Mouse (Mus musculus): ENCODE results near the gene Hdac9.

The Hdac9 gene

GRCm38 (mm10) chr12:34688941-34689340 is 228.0 kb downstream of the Hdac9 start:
- peak; percentile 14 for DNase-seq

GRCm38 (mm10) chr12:34683375-34683774 is 233.5 kb downstream of the Hdac9 start:
- peak; percentile 47 for DNase-seq

GRCm38 (mm10) chr12:34682657-34683056 is 234.2 kb downstream of the Hdac9 start:
- DNase-seq = no peak

GRCm38 (mm10) chr12:34680576-34680975 is 236.3 kb downstream of the Hdac9 start:
- DNase-seq = no peak

GRCm38 (mm10) chr12:34677110-34677509 is 239.8 kb downstream of the Hdac9 start:
- DNase-seq = no peak

- DNase-seq = no peak
Observed at GRCm38 (mm10) chr12:34674235-34674634, 242.7 kb downstream of the Hdac9 start.

- DNase-seq = no peak
Observed at GRCm38 (mm10) chr12:34673539-34673938, 243.4 kb downstream of the Hdac9 start.

GRCm38 (mm10) chr12:34664758-34665157 is 252.1 kb downstream of the Hdac9 start:
- peak; percentile 82 for DNase-seq

GRCm38 (mm10) chr12:34661378-34661777 is 255.5 kb downstream of the Hdac9 start:
- DNase-seq = peak; percentile 4

GRCm38 (mm10) chr12:34660027-34660426 is 256.9 kb downstream of the Hdac9 start:
- DNase-seq = no peak

GRCm38 (mm10) chr12:34658568-34658967 is 258.3 kb downstream of the Hdac9 start:
- no peak for DNase-seq

GRCm38 (mm10) chr12:34658119-34658518 is 258.8 kb downstream of the Hdac9 start:
- peak; percentile 11 for DNase-seq

GRCm38 (mm10) chr12:34653615-34654014 is 263.3 kb downstream of the Hdac9 start:
- DNase-seq = no peak

GRCm38 (mm10) chr12:34648753-34649152 is 268.1 kb downstream of the Hdac9 start:
- DNase-seq = no peak

GRCm38 (mm10) chr12:34641705-34642259 is 275.1 kb downstream of the Hdac9 start:
- no peak for DNase-seq

GRCm38 (mm10) chr12:34637238-34638124 is 279.4 kb downstream of the Hdac9 start:
- no peak for DNase-seq

- DNase-seq = no peak
Observed at GRCm38 (mm10) chr12:34619101-34619500, 297.8 kb downstream of the Hdac9 start.

- no peak for DNase-seq
Observed at GRCm38 (mm10) chr12:34618321-34618720, 298.6 kb downstream of the Hdac9 start.

- DNase-seq = no peak
Observed at GRCm38 (mm10) chr12:34617836-34618235, 299.1 kb downstream of the Hdac9 start.

- DNase-seq = no peak
Observed at GRCm38 (mm10) chr12:34614796-34615195, 302.1 kb downstream of the Hdac9 start.

GRCm38 (mm10) chr12:34612511-34612910 is 304.4 kb downstream of the Hdac9 start:
- no peak for DNase-seq

GRCm38 (mm10) chr12:34604521-34604920 is 312.4 kb downstream of the Hdac9 start:
- no peak for DNase-seq

GRCm38 (mm10) chr12:34594167-34594793 is 322.6 kb downstream of the Hdac9 start:
- no peak for DNase-seq

- no peak for DNase-seq
Observed at GRCm38 (mm10) chr12:34587171-34587570, 329.7 kb downstream of the Hdac9 start.
